9 mouse cellular contexts compared by ENCODE assay signal in the genomic region with DNA sequence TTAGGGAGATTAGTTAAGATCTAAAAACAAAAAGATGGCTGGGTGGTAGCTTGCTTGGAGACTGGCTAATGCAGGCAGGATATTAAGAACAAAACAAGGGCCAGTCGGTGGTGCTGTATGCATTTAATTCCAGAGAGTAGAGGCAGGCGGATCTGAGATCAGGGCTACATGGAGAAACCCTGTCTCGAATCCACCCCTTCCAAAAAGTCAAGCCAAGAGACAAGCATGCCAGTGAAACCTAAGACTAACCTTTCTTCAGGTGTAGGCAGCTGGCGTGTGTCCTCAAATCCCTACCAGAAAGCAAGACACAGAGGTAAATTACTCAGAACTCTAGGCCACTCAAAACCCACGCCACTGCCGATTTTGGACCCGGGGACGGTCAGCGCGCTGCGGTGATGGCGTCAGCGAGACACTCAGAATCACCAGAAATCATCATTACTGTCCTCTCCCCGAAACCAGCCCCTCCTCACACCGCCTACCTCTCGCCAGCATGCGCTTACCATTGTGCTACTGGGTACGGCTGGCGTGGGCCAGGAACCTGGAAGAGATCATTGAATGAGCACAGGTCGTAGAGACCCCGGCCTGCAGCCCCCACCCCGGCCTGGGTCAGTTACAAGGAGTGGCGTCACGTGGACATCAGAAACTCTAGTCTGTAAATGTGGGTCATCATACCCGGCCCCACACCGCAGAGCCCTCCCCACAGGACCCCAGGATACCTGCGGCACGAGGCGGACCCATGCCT. TPM values are rescaled to one million over a fixed set of nuclear protein-coding genes. Genes with fewer than 3 reads are reported as not detected.
DNase-seq lines count a peak whose midpoint lies in the region; ATAC-seq and TF ChIP-seq lines count a peak whose summit lies in the region.
"Had no signal": no experiment of that assay in that cellular context is flagged by ENCODE, and none has a peak within 500 bp of the region (broad histone marks: within the 10 kb centered on the region; RNA-seq: fewer than 3 reads in every experiment).

No protein-coding gene starts in this region.

- peak in 1 of 2 experiments; percentile 60 for DNase-seq in cerebellum, adult 2 months
- no peak for DNase-seq in cerebellum, postnatal 25 days
- DNase-seq in lung, postnatal 0 days (ENCODE audit: low spot score), result no peak
- DNase-seq in lung, postnatal 14 days, result no peak
- no peak for DNase-seq in hindbrain, embryonic 11.5 days (ENCODE audit: low spot score)
- DNase-seq in liver, postnatal 0 days, result no peak
- no peak for DNase-seq in adrenal gland, adult 2 months
- no peak for DNase-seq in urinary bladder, postnatal 25 days (ENCODE audit: low spot score)

- no peak for TF ChIP-seq EP300 in lung, postnatal 0 days (IDR thresholded peaks at IDR 0.05)
- TF ChIP-seq EP300 in liver, postnatal 0 days (IDR thresholded peaks at IDR 0.05; ENCODE audit: low read depth), result no peak

- H3K27me3 ChIP-seq in cerebellum, adult 2 months (ENCODE audit: control insufficient read depth, insufficient read depth, low read length), result no peaks in the 10 kb centered on the region
- H3K27me3 ChIP-seq in lung, postnatal 0 days (replicated peaks; ENCODE audit: insufficient read depth, low read length), result no peaks in the 10 kb centered on the region
- H3K27me3 ChIP-seq in hindbrain, embryonic 11.5 days (ENCODE audit: control insufficient read depth, insufficient read depth, low read length), result peaks cover 10% of the 10 kb centered on the region
- peaks cover 4% of the 10 kb centered on the region; the same call in 1 of the 2 replicates for H3K27me3 ChIP-seq in liver, postnatal 0 days (ENCODE audit: insufficient read depth, low read length)

- H3K9ac ChIP-seq in lung, postnatal 0 days (replicated peaks; ENCODE audit: low read depth), result peak overlapping the region; percentile 61
- H3K9ac ChIP-seq in hindbrain, embryonic 11.5 days (ENCODE audit: low read depth, low read length), result peak overlapping the region; percentile 99
- peak overlapping the region; percentile 87 for H3K9ac ChIP-seq in liver, postnatal 0 days (replicated peaks)

- peak overlapping the region; percentile 64 for H3K27ac ChIP-seq in cerebellum, adult 2 months (ENCODE audit: insufficient read depth, low read length)
- H3K27ac ChIP-seq in lung, postnatal 0 days (ENCODE audit: low read length), result peak overlapping the region; percentile 54
- H3K27ac ChIP-seq in hindbrain, embryonic 11.5 days (ENCODE audit: low read depth, low read length), result peak overlapping the region; percentile 92
- H3K27ac ChIP-seq in liver, postnatal 0 days (ENCODE audit: low read depth), result peak overlapping the region; percentile 74

- no peak for ATAC-seq in lung, postnatal 0 days
- ATAC-seq in hindbrain, embryonic 11.5 days (ENCODE audit: low FRiP score), result peak; percentile 70
- ATAC-seq in liver, postnatal 0 days, result peak; percentile 30

- TF ChIP-seq CTCF in cerebellum, adult 2 months (IDR thresholded peaks at IDR 0.05; ENCODE audit: borderline replicate concordance, insufficient read depth, low read depth, low read length), result no peak
- no peak for TF ChIP-seq CTCF in lung, postnatal 0 days (IDR thresholded peaks at IDR 0.05)
- TF ChIP-seq CTCF in liver, postnatal 0 days (IDR thresholded peaks at IDR 0.05; ENCODE audit: low read depth), result no peak

- H3K4me3 ChIP-seq in cerebellum, adult 2 months (replicated peaks; ENCODE audit: insufficient read depth, low read depth, low read length), result peak overlapping the region; percentile 98
- H3K4me3 ChIP-seq in lung, postnatal 0 days (ENCODE audit: low read depth, low read length), result peak overlapping the region; percentile 69
- H3K4me3 ChIP-seq in hindbrain, embryonic 11.5 days (ENCODE audit: low read depth, low read length), result peak overlapping the region; percentile 92
- H3K4me3 ChIP-seq in liver, postnatal 0 days (ENCODE audit: low read depth, low read length), result peak overlapping the region; percentile 93

- peak overlapping the region; percentile 96 for H3K4me2 ChIP-seq in lung, postnatal 0 days (replicated peaks; ENCODE audit: low read depth, low read length)
- H3K4me2 ChIP-seq in hindbrain, embryonic 11.5 days (replicated peaks; ENCODE audit: low read depth, low read length), result peak overlapping the region; percentile 90
- peak overlapping the region; percentile 93 for H3K4me2 ChIP-seq in liver, postnatal 0 days (ENCODE audit: low read depth, low read length)

- H3K4me1 ChIP-seq in cerebellum, adult 2 months (ENCODE audit: control insufficient read depth, insufficient read depth, low read length), result no peaks in the 10 kb centered on the region; the same call in none of the 2 replicates
- H3K4me1 ChIP-seq in lung, postnatal 0 days (ENCODE audit: insufficient read depth, low read depth, low read length), result peaks cover 6% of the 10 kb centered on the region; the same call in 1 of the 2 replicates
- 0 out of 2 replicates have a peak, but pooled peaks cover 6% of the 10 kb centered on the region for H3K4me1 ChIP-seq in hindbrain, embryonic 11.5 days (replicated peaks; ENCODE audit: control insufficient read depth, insufficient read depth, low read length)
- peaks cover 8% of the 10 kb centered on the region for H3K4me1 ChIP-seq in liver, postnatal 0 days (ENCODE audit: insufficient read depth)

- H3K9me3 ChIP-seq in lung, postnatal 0 days (ENCODE audit: low read length), result no peaks in the 10 kb centered on the region
- no peaks in the 10 kb centered on the region for H3K9me3 ChIP-seq in hindbrain, embryonic 11.5 days (ENCODE audit: control insufficient read depth, low read length)
- H3K9me3 ChIP-seq in liver, postnatal 0 days (ENCODE audit: low read length), result no peaks in the 10 kb centered on the region

- TF ChIP-seq POLR2A in cerebellum, adult 2 months (IDR thresholded peaks at IDR 0.05; ENCODE audit: borderline replicate concordance, insufficient read depth, low read length), result no peak

- H3K36me3 ChIP-seq in lung, postnatal 0 days (ENCODE audit: insufficient read depth, low read length), result no peaks in the 10 kb centered on the region
- peaks cover 12% of the 10 kb centered on the region for H3K36me3 ChIP-seq in hindbrain, embryonic 11.5 days (ENCODE audit: control insufficient read depth, insufficient read depth, low read length)
- H3K36me3 ChIP-seq in liver, postnatal 0 days (replicated peaks; ENCODE audit: insufficient read depth, low read length), result peaks cover 5% of the 10 kb centered on the region; the same call in 1 of the 2 replicates

- WGBS in cerebellum, adult 2 months, result under 1% methylated on average over 29 of the region's 29 CpGs
- 0% methylated on average over 29 of the region's 29 CpGs for WGBS in lung, postnatal 0 days
- WGBS in hindbrain, embryonic 11.5 days, result 2% methylated on average over 28 of the region's 29 CpGs
- under 1% methylated on average over 29 of the region's 29 CpGs for WGBS in liver, postnatal 0 days (ENCODE audit: insufficient replicate concordance)

RNA-seq across cellular contexts. Expression of gene Hspa1b, which starts 7.2 kb away (rescaled TPM):
- polyA plus RNA-seq in cerebellum, adult 2 months (2012; rRNA removed), result 4.6 and 9.2 TPM in 2 replicates
- 0.35 and 0.50 TPM in 2 replicates for polyA plus RNA-seq in lung, postnatal 0 days (2015; fragmentation: Nextera tagmentation; extraction: Ambion mirVana)
- 0.15 TPM in 1 of 2 replicates, not detected in the other for polyA plus RNA-seq in hindbrain, embryonic 11.5 days (2014; fragmentation: Nextera tagmentation; extraction: Ambion mirVana)
- polyA plus RNA-seq in liver, postnatal 0 days (2015; fragmentation: Nextera tagmentation; extraction: Ambion mirVana), result 0.06 and 0.12 TPM in 2 replicates
- total RNA-seq in adrenal gland, adult 2 months (2021), result 100 to 1,000 TPM in 1 of 2 experiments, 10 to 100 TPM in 1; 36.3 to 634 TPM
- 48.4 and 85.4 TPM in 2 replicates for polyA plus RNA-seq in adrenal gland, adult 2 months (2012; rRNA removed)

RNA-seq across cellular contexts. Expression of gene Gm20481, which starts 17.9 kb away (rescaled TPM):
- not detected in 2 replicates for polyA plus RNA-seq in cerebellum, adult 2 months (2012; rRNA removed)
- not detected in 2 replicates for polyA plus RNA-seq in lung, postnatal 0 days (2015; fragmentation: Nextera tagmentation; extraction: Ambion mirVana)
- 0.49 TPM in 1 of 2 replicates, not detected in the other for polyA plus RNA-seq in hindbrain, embryonic 11.5 days (2014; fragmentation: Nextera tagmentation; extraction: Ambion mirVana)
- polyA plus RNA-seq in liver, postnatal 0 days (2015; fragmentation: Nextera tagmentation; extraction: Ambion mirVana), result 0.28 TPM in 1 of 2 replicates, not detected in the other
- under 1 TPM in 1 of 2 experiments, not detected in 1; 0.58 TPM for total RNA-seq in adrenal gland, adult 2 months (2021)
- 1.1 and 1.2 TPM in 2 replicates for polyA plus RNA-seq in adrenal gland, adult 2 months (2012; rRNA removed)
- total RNA-seq: hematopoietic stem cell, adult 5-6 weeks had no signal

RNA-seq across cellular contexts. Expression of gene Hspa1a, which starts 20.1 kb away (rescaled TPM):
- 10.5 and 14.9 TPM in 2 replicates for polyA plus RNA-seq in cerebellum, adult 2 months (2012; rRNA removed)
- polyA plus RNA-seq in lung, postnatal 0 days (2015; fragmentation: Nextera tagmentation; extraction: Ambion mirVana), result 8.2 and 11.9 TPM in 2 replicates
- polyA plus RNA-seq in hindbrain, embryonic 11.5 days (2014; fragmentation: Nextera tagmentation; extraction: Ambion mirVana), result 0.93 and 1.4 TPM in 2 replicates
- 0.46 and 0.59 TPM in 2 replicates for polyA plus RNA-seq in liver, postnatal 0 days (2015; fragmentation: Nextera tagmentation; extraction: Ambion mirVana)
- total RNA-seq in adrenal gland, adult 2 months (2021), result 100 to 1,000 TPM in 1 of 2 experiments, 10 to 100 TPM in 1; 16.3 to 253 TPM
- 37.1 and 55.2 TPM in 2 replicates for polyA plus RNA-seq in adrenal gland, adult 2 months (2012; rRNA removed)

RNA-seq across cellular contexts. Expression of gene Hspa1l, which starts 20.7 kb away (rescaled TPM):
- polyA plus RNA-seq in cerebellum, adult 2 months (2012; rRNA removed), result 0.49 and 0.89 TPM in 2 replicates
- polyA plus RNA-seq in lung, postnatal 0 days (2015; fragmentation: Nextera tagmentation; extraction: Ambion mirVana), result 0.70 and 0.79 TPM in 2 replicates
- polyA plus RNA-seq in hindbrain, embryonic 11.5 days (2014; fragmentation: Nextera tagmentation; extraction: Ambion mirVana), result 0.93 and 1.2 TPM in 2 replicates
- polyA plus RNA-seq in liver, postnatal 0 days (2015; fragmentation: Nextera tagmentation; extraction: Ambion mirVana), result 0.18 TPM in 1 of 2 replicates, not detected in the other
- under 1 TPM; 0.28 to 0.29 TPM for total RNA-seq in adrenal gland, adult 2 months (2021)
- polyA plus RNA-seq in adrenal gland, adult 2 months (2012; rRNA removed), result 0.11 and 0.17 TPM in 2 replicates

RNA-seq across cellular contexts. Expression of gene Neu1, which starts 20.8 kb away (rescaled TPM):
- 58.7 and 60.9 TPM in 2 replicates for polyA plus RNA-seq in cerebellum, adult 2 months (2012; rRNA removed)
- polyA plus RNA-seq in lung, postnatal 0 days (2015; fragmentation: Nextera tagmentation; extraction: Ambion mirVana), result 31.9 and 34.2 TPM in 2 replicates
- 12.9 and 14.5 TPM in 2 replicates for polyA plus RNA-seq in hindbrain, embryonic 11.5 days (2014; fragmentation: Nextera tagmentation; extraction: Ambion mirVana)
- polyA plus RNA-seq in liver, postnatal 0 days (2015; fragmentation: Nextera tagmentation; extraction: Ambion mirVana), result 35.6 and 40.3 TPM in 2 replicates
- total RNA-seq in adrenal gland, adult 2 months (2021), result 10 to 100 TPM; 24.0 to 25.3 TPM
- polyA plus RNA-seq in adrenal gland, adult 2 months (2012; rRNA removed), result 47.2 and 52.8 TPM in 2 replicates
